Mouse (Mus musculus) retina, embryonic 14.5 days (tissue): Measurements from ENCODE around the gene Tsga10ip.
"Not testable (repeated sequence)": the region's sequence is repeated elsewhere in the genome, so short reads cannot be mapped to it uniquely, and the experiment has no call there.

ENCODE experiments used
- DNase-seq: peaks from one replicate; pipeline ENCODE4 v3.0.0-alpha.2; 2015; ENCODE audit warnings: low spot score

Gene Tsga10ip

GRCm38 (mm10) chr19:5388588-5389242 lies 13.6 kb downstream of the Tsga10ip start, which contains the start of gene Sart1:
TSS of gene Sart1 (minus strand) at chr19:5388703.
- peak; percentile 98 for DNase-seq

GRCm38 (mm10) chr19:5388011-5388441 lies 14.3 kb downstream of the Tsga10ip start:
- DNase-seq, result peak; percentile 33

GRCm38 (mm10) chr19:5384715-5385114 lies 17.6 kb downstream of the Tsga10ip start:
- DNase-seq, result no peak

GRCm38 (mm10) chr19:5383326-5383725 lies 19.0 kb downstream of the Tsga10ip start:
- DNase-seq, result no peak

GRCm38 (mm10) chr19:5377446-5377845 lies 24.9 kb downstream of the Tsga10ip start:
- no peak for DNase-seq

- DNase-seq, result no peak
Measured at GRCm38 (mm10) chr19:5374748-5375147, 27.6 kb downstream of the Tsga10ip start.

GRCm38 (mm10) chr19:5374177-5374576 lies 28.1 kb downstream of the Tsga10ip start:
- no peak for DNase-seq

GRCm38 (mm10) chr19:5372724-5373123 lies 29.6 kb downstream of the Tsga10ip start:
- no peak for DNase-seq

GRCm38 (mm10) chr19:5370932-5371331 lies 31.4 kb downstream of the Tsga10ip start:
- peak; percentile 41 for DNase-seq

- DNase-seq, result no peak
Measured at GRCm38 (mm10) chr19:5367455-5367854, 34.9 kb downstream of the Tsga10ip start.

GRCm38 (mm10) chr19:5367053-5367359 lies 35.3 kb downstream of the Tsga10ip start, which contains the start of gene Banf1:
TSS of gene Banf1 (minus strand) at chr19:5367168.
- no peak for DNase-seq

GRCm38 (mm10) chr19:5366175-5367052 lies 35.9 kb downstream of the Tsga10ip start, which contains the start of gene Eif1ad:
TSS of gene Eif1ad (plus strand) at chr19:5366741.
- peak; percentile 97 for DNase-seq

GRCm38 (mm10) chr19:5365751-5366150 lies 36.6 kb downstream of the Tsga10ip start:
- no peak for DNase-seq

GRCm38 (mm10) chr19:5364124-5364523 lies 38.2 kb downstream of the Tsga10ip start:
- no peak for DNase-seq

- no peak for DNase-seq
Measured at GRCm38 (mm10) chr19:5362186-5362585, 40.1 kb downstream of the Tsga10ip start.

- DNase-seq, result no peak
Measured at GRCm38 (mm10) chr19:5356080-5356479, 46.2 kb downstream of the Tsga10ip start.

GRCm38 (mm10) chr19:5353609-5354008 lies 48.7 kb downstream of the Tsga10ip start:
- DNase-seq, result no peak

- DNase-seq, result not testable (repeated sequence)
Measured at GRCm38 (mm10) chr19:5349502-5349873, 52.8 kb downstream of the Tsga10ip start, which contains the start of gene Cst6. TSS of gene Cst6 (minus strand) at chr19:5349574.

GRCm38 (mm10) chr19:5348526-5349501 lies 53.5 kb downstream of the Tsga10ip start:
- peak; percentile 79 for DNase-seq

GRCm38 (mm10) chr19:5348064-5348463 lies 54.3 kb downstream of the Tsga10ip start:
- no peak for DNase-seq

GRCm38 (mm10) chr19:5345297-5346131 lies 56.8 kb downstream of the Tsga10ip start:
- DNase-seq, result no peak
